Mouse (Mus musculus): ENCODE data around the gene Mea1. TPM values are rescaled to one million over a fixed set of nuclear protein-coding genes. Genes with fewer than 3 reads are reported as not detected.

The Mea1 gene
- polyA plus RNA-seq, 1 experiment from 2014 or later = 279 TPM

GRCm38 (mm10) chr17:46711612-46712271, 33.1 kb downstream of the Mea1 start:
- peak; percentile 46 for ATAC-seq (ENCODE audit: low FRiP score)
- Histone ChIP-seq H3K27me3 (ENCODE audit: control insufficient read depth, insufficient read depth, low read length) (no peaks in the 10 kb centered on the region), H3K9ac (peak overlapping the region; percentile 88), H3K4me2 (replicated peaks) (peak overlapping the region; percentile 99), H3K9me3 (ENCODE audit: control insufficient read depth, low read length) (no peaks in the 10 kb centered on the region), H3K36me3 (replicated peaks; ENCODE audit: control insufficient read depth, insufficient read depth) (peaks cover 30% of the 10 kb centered on the region), H3K4me1 (replicated peaks; ENCODE audit: control insufficient read depth, insufficient read depth, low read length) (peaks cover 13% of the 10 kb centered on the region), H3K4me3 (replicated peaks; ENCODE audit: low read length) (peak overlapping the region; percentile 97), H3K27ac (peak overlapping the region; percentile 83; the same call in 1 of the 2 replicates)
- WGBS = 2% methylated on average over 71 of the region's 76 CpGs
- no peak for DNase-seq (ENCODE audit: low spot score)

DNA sequence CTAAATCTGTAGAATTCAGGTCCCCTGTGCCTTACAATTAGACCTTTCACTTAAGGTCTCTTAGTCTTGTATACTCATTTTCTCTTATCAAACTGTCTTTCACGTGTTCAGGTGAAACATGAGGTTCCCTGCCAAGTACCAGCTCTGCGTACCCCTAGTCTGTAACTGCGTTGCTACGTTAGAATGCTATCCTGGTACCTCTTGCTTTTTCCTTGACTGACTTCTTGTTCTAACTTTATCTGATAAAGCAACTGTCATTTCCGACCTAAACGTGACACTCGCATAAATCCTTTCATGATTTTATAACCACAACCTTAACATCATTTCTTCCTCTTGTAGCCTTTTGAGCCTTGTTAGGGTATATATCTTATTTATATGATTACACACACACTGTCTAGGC, 33.8 kb downstream of the Mea1 start:
- Histone ChIP-seq H3K4me2 (replicated peaks) (peak overlapping the region; percentile 99), H3K27me3 (ENCODE audit: control insufficient read depth, insufficient read depth, low read length) (no peaks in the 10 kb centered on the region), H3K9me3 (ENCODE audit: control insufficient read depth, low read length) (no peaks in the 10 kb centered on the region), H3K27ac (no peak overlapping the region), H3K9ac (peak overlapping the region; percentile 88), H3K36me3 (replicated peaks; ENCODE audit: control insufficient read depth, insufficient read depth) (peaks cover 36% of the 10 kb centered on the region), H3K4me3 (replicated peaks; ENCODE audit: low read length) (peak overlapping the region; percentile 97), H3K4me1 (replicated peaks; ENCODE audit: control insufficient read depth, insufficient read depth, low read length) (peaks cover 13% of the 10 kb centered on the region)
- WGBS = 81% methylated on average over 7 of the region's 7 CpGs
- DNase-seq (ENCODE audit: low spot score) (no peak), ATAC-seq (ENCODE audit: low FRiP score) (no peak)

- Histone ChIP-seq H3K27ac (no peak overlapping the region), H3K27me3 (ENCODE audit: control insufficient read depth, insufficient read depth, low read length) (no peaks in the 10 kb centered on the region), H3K4me1 (replicated peaks; ENCODE audit: control insufficient read depth, insufficient read depth, low read length) (peaks cover 13% of the 10 kb centered on the region), H3K9me3 (ENCODE audit: control insufficient read depth, low read length) (no peaks in the 10 kb centered on the region), H3K36me3 (replicated peaks; ENCODE audit: control insufficient read depth, insufficient read depth) (peaks cover 36% of the 10 kb centered on the region), H3K4me3 (replicated peaks; ENCODE audit: low read length) (no peak overlapping the region), H3K4me2 (replicated peaks) (no peak overlapping the region), H3K9ac (no peak overlapping the region)
- ATAC-seq (ENCODE audit: low FRiP score) = no peak
- no peak for DNase-seq (ENCODE audit: low spot score)
- WGBS = 89% methylated on average over 9 of the region's 9 CpGs
These were observed 35.3 kb downstream of the Mea1 start for GRCm38 (mm10) chr17:46713849-46714248.

DNA sequence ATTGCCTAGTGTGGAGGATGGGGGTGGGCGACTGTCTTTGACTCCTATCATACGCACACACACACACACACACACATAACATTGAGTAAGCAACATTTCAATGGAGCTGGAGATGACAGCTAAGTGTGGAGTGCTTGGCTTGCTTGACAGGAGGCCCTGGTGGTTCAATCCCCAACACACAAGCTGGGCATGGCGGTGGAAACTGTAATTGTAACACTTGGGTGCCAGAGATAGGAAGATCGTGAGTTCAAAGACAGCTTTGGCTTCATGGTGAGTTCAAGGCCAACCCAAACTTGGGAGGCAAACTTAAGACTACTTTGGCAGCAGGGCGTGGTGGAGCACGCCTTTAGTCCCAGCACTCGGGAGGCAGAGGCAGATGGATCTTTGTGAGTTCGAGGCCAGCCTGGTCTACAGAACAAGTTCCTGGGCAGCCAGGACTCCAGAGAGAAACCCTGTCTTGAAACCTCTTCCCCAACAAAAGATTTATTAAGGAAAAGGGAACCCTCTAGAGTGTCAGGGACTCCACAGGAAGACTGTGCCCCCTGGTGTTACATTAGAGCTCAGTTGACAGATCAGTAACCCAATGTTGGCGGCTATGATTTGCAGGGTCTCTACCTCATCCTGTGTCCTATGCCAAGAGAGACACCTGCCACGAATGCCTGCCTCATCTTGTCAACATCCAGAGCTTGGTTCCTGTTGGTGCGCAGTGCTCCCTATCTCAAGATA, 36.3 kb downstream of the Mea1 start:
- WGBS = 95% methylated on average over 11 of the region's 11 CpGs
- Histone ChIP-seq H3K4me1 (replicated peaks; ENCODE audit: control insufficient read depth, insufficient read depth, low read length) (peaks cover 13% of the 10 kb centered on the region), H3K27me3 (ENCODE audit: control insufficient read depth, insufficient read depth, low read length) (no peaks in the 10 kb centered on the region), H3K9me3 (ENCODE audit: control insufficient read depth, low read length) (no peaks in the 10 kb centered on the region), H3K27ac (no peak overlapping the region), H3K36me3 (replicated peaks; ENCODE audit: control insufficient read depth, insufficient read depth) (peaks cover 36% of the 10 kb centered on the region), H3K4me2 (replicated peaks) (no peak overlapping the region), H3K4me3 (replicated peaks; ENCODE audit: low read length) (no peak overlapping the region), H3K9ac (no peak overlapping the region)
- DNase-seq (ENCODE audit: low spot score) = no peak
- ATAC-seq (ENCODE audit: low FRiP score) = no peak

DNA sequence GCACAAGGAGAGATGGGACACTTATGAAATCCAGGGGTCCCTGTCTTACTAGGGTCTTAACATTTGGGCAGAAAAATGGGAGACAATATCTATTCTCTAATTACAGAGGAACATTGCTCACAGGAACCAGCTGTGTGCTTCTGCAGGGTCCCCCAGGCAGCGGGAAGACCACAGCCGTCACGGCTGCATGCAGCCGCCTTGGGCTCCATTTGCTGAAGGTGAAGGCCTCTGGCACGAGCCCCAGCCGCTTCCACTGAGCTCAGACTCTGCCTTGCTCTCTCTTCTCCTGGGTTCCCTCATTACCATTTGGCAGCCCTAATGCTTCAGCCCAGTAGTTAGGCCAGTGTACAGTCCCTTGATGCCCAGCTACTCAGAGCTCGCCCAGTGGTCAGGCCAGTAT, 42.5 kb downstream of the Mea1 start:
- no peak overlapping the region for H3K4me3 ChIP-seq (replicated peaks; ENCODE audit: low read length)
- H3K9me3 ChIP-seq (ENCODE audit: control insufficient read depth, low read length) = no peaks in the 10 kb centered on the region
- peaks cover 50% of the 10 kb centered on the region for H3K36me3 ChIP-seq (replicated peaks; ENCODE audit: control insufficient read depth, insufficient read depth)
- WGBS = 88% methylated on average over 7 of the region's 7 CpGs
- H3K4me2 ChIP-seq (replicated peaks) = no peak overlapping the region
- no peak for DNase-seq (ENCODE audit: low spot score)
- H3K4me1 ChIP-seq (replicated peaks; ENCODE audit: control insufficient read depth, insufficient read depth, low read length) = no peaks in the 10 kb centered on the region
- H3K9ac ChIP-seq = no peak overlapping the region
- ATAC-seq (ENCODE audit: low FRiP score) = no peak
- H3K27ac ChIP-seq = no peak overlapping the region
- H3K27me3 ChIP-seq (ENCODE audit: control insufficient read depth, insufficient read depth, low read length) = no peaks in the 10 kb centered on the region

DNA sequence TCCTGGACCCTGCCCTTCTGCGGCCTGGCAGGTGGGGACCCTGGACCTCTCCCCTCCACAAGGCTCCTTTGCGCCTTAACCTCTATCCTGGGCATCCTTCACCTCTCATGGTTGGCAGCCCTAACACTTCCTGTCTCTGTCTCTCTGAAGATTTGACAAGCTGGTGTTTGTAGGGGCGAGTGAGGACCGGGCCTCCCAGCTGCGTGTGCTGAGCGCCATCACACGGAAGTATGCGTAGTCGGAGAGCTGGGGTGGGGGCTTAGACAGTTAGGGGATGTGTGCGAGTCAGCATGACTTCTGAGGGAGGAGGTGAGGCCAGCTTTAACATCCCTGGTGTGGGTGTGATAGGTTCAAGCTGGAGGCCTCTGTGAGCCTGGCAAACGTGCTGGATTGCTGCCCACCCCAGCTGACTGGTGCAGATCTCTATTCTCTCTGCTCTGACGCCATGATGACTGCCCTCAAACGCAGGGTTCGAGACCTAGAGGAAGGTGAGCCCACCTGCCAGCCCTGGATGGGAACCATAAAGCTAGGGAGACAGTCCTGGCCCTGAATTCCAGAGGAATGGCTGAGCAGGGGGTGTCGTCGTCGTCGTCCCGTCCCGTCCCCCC, 46.0 kb downstream of the Mea1 start:
- Histone ChIP-seq H3K4me2 (replicated peaks) (no peak overlapping the region), H3K27me3 (ENCODE audit: control insufficient read depth, insufficient read depth, low read length) (0 out of 2 replicates have a peak, but pooled peaks cover 5% of the 10 kb centered on the region), H3K9ac (no peak overlapping the region), H3K27ac (no peak overlapping the region), H3K4me3 (replicated peaks; ENCODE audit: low read length) (no peak overlapping the region), H3K9me3 (ENCODE audit: control insufficient read depth, low read length) (no peaks in the 10 kb centered on the region), H3K4me1 (replicated peaks; ENCODE audit: control insufficient read depth, insufficient read depth, low read length) (no peaks in the 10 kb centered on the region), H3K36me3 (replicated peaks; ENCODE audit: control insufficient read depth, insufficient read depth) (peaks cover 37% of the 10 kb centered on the region)
- 87% methylated on average over 20 of the region's 20 CpGs for WGBS
- DNase-seq (ENCODE audit: low spot score) = no peak
- ATAC-seq (ENCODE audit: low FRiP score) = no peak

GRCm38 (mm10) chr17:46725273-46725672, 46.7 kb downstream of the Mea1 start:
- Histone ChIP-seq H3K4me1 (replicated peaks; ENCODE audit: control insufficient read depth, insufficient read depth, low read length) (no peaks in the 10 kb centered on the region), H3K4me2 (replicated peaks) (no peak overlapping the region), H3K4me3 (replicated peaks; ENCODE audit: low read length) (no peak overlapping the region), H3K9ac (no peak overlapping the region), H3K27me3 (ENCODE audit: control insufficient read depth, insufficient read depth, low read length) (0 out of 2 replicates have a peak, but pooled peaks cover 5% of the 10 kb centered on the region), H3K36me3 (replicated peaks; ENCODE audit: control insufficient read depth, insufficient read depth) (peaks cover 34% of the 10 kb centered on the region), H3K9me3 (ENCODE audit: control insufficient read depth, low read length) (no peaks in the 10 kb centered on the region), H3K27ac (no peak overlapping the region)
- 49% methylated on average over 9 of the region's 9 CpGs for WGBS
- 0 out of 2 replicates have a peak, but pooled peaks have one; percentile 21 for ATAC-seq (ENCODE audit: low FRiP score)
- no peak for DNase-seq (ENCODE audit: low spot score)

- Histone ChIP-seq H3K9ac (no peak overlapping the region), H3K27ac (no peak overlapping the region), H3K4me3 (replicated peaks; ENCODE audit: low read length) (no peak overlapping the region), H3K9me3 (ENCODE audit: control insufficient read depth, low read length) (no peaks in the 10 kb centered on the region), H3K4me2 (replicated peaks) (no peak overlapping the region), H3K36me3 (replicated peaks; ENCODE audit: control insufficient read depth, insufficient read depth) (peaks cover 28% of the 10 kb centered on the region), H3K27me3 (ENCODE audit: control insufficient read depth, insufficient read depth, low read length) (0 out of 2 replicates have a peak, but pooled peaks cover 5% of the 10 kb centered on the region), H3K4me1 (replicated peaks; ENCODE audit: control insufficient read depth, insufficient read depth, low read length) (no peaks in the 10 kb centered on the region)
- DNase-seq (ENCODE audit: low spot score) (no peak), ATAC-seq (ENCODE audit: low FRiP score) (no peak)
- 93% methylated on average over 26 of the region's 26 CpGs for WGBS
These were observed 47.4 kb downstream of the Mea1 start for GRCm38 (mm10) chr17:46725731-46726645.

Data from hindbrain, embryonic 14.5 days (tissue).